Mouse (Mus musculus) spleen, postnatal 36 days (tissue): Measurements from ENCODE around the gene Srr.

ENCODE experiments used
- DNase-seq, 2 experiments: peaks; one replicate each; pipeline ENCODE4 v3.0.0; 2022; ENCODE audit warnings: low spot score in 2 of 2, mixed read lengths in 1 of 2

The Srr gene

DNA sequence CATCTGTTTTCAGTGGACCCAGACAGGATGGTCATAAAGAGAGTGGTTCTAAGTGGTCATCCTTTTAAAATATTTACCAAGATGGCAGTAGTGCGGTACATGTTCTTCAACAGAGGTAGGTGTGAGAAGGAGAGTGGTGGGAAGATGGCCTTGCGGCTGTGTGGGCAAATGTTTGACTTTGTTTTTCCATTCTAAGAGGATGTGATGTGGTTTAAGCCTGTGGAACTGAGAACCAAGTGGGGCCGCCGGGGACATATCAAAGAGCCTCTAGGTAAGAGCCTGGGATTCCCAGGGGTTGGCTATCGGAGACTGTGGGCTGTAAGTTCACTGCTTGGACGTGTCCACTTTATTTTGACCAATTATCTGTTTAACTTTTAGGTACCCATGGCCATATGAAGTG lies 17.9 kb downstream of the Srr start:
- DNase-seq = no peak

DNA sequence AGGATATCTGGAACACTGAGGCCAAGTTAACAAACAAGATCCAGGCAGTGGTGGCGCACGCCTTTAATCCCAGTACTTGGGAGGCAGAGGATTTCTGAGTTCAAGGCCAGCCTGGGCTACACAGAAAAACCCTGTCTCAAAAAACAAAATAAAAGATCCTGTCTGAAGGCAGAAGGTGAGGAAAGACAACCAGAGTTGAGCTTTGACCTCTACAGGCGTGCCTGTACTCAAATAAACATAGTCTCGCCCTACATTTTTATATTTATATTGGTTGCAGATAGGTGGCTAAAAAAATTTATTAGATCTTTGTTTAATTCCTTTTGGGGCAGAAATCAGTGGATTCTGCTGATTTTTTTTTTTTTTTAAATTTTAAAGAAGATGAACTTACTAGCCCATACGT lies 23.3 kb downstream of the Srr start:
- no peak for DNase-seq

DNA sequence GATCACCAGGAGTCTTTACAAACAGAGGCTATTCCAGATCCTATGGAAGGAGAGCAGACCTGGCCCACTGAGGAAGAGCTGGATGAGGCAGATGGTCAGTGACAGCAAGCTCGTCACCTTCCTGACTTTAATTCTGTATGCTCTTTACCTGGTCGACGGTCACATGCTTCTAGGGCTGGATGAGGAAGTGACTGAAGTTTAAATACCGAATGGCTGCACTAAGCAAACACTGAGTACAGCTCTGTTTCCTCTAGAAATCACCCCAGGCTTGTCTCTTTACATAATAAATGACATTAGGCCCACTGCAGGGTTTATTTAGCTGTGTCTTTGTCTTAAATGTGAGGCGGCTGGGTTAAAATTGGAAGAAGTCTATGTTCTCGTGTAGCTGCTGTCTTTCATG lies 24.2 kb downstream of the Srr start:
- DNase-seq = no peak

DNA sequence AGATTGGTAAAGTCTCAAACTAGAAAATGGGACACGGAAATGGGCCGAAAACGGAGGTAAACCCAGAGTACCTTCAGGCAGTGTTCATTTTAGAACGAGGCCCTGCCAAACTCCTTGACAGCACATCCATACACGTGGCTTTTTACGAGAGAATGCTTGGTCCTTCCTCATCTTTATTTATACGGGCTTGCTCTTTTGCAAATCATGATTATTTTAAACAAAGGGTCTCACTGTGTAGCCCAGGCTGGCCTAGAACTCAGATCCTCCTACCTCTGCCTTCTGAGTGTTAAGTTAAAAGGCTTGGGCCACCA lies 27.3 kb downstream of the Srr start:
- DNase-seq = no peak

DNA sequence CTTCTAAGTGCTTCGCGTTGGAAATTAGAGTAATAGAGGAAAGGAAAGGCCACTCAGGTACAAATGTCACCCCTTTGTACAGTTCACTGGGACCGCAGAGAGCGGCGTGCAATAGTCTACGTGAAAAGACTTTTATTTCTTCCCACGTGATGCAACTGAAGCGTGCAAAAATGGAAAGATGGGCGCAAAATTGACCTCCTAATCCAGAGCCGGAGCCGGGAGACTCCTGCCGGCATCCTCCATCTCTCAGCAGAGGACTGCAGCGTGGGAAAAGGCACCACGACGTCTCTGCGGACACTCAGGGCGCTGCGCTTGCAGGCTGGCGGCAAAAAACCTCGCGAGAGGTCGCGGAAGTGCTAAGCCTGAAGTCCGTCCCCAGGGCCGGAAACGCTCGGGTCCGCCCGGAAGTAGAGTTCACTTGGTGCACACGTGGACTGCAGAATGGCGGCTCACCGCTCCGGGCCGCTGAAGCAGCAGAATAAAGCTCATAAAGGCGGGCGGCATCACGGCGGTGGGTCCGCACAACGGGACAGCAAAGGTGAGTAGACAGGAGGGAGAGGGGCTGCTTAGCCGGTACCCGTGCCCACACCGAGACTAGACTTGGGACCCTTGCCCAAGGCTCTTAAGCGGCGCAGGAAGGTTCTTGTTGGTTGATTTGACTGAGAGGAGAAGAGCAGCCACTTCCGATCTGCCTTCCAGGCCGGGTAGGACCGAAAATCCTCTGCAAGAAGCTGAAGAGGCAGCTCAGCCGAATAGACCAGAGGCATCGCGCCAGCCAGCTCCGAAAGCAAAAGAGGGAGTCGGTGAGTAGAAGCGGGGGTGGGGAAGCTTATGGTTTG lies 27.9 kb downstream of the Srr start, which contains the start of gene Tsr1:
Tsr1 (plus strand) TSS at position 394 of the 839 bp plus-strand sequence.
- peak; percentile 91 to 92 for DNase-seq

- peak; percentile 50 to 52 for DNase-seq
Measured at GRCm38 (mm10) chr11:74896901-74897677, 28.7 kb downstream of the Srr start, which contains the start of gene Sgsm2. TSS of gene Sgsm2 (minus strand) at chr11:74897060.

DNA sequence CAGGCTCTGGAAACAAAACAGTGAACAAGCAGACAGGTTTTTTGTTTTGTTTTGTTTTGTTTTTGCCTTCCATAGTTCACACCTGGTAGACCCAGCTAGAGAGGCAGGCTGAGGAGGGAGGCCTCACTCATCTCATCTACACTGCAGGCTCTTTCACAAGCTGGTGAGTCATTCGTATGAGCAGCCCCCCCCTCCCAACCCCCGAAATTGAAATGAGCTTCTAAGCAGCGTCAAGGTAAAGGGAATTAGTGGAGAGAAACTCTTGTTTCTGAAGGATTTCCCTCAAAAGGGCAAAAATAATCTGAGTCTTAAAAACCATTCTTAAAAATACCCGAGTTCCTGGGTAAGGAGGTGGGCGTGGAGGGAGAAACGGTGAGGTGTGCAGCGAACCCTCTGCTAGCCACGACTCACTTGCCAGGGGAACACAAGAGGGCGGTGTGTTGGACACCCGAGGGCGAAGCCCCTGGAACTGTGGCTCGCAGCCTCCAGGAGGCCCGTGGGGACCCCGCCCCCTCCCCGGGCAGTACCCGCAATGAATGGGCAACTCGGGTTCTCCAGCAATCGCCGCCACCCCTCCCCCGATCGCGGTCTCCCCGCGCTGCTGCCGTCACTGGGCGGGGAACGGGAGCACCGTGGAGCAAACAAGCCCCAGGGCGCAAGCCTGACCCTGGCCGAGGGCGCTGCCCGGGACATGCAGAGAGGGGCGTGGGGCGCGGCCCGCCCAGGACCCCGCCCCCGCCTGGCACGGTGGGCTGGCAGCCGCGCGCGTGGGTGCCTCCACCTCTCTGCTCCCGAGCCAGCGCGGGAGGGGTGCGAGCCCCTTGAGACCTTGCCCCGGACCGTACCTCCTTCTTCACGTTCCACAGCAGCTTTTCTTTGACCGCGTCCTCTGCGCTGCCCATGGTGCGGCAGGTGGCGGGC lies 29.5 kb downstream of the Srr start:
- DNase-seq = peak; percentile 43 to 55

DNA sequence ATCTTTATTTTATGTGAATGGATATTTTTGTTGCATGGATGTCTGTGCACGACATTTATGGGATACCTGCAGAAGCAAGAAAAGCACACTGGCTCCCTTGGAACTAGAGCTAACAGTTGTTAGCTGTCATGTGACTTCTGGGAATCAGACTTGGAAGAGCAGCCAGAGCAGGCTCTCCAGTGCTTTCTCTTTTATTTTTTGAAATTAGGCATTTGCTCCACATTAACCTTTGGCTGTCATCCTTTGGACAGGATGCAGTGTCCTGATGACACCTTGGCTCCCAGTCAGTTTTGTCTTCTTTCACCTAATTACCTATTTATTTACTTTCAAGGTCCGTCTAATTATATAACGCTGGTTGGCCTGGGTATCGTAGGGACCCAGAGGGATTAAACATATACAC lies 31.1 kb downstream of the Srr start:
- DNase-seq = no peak

DNA sequence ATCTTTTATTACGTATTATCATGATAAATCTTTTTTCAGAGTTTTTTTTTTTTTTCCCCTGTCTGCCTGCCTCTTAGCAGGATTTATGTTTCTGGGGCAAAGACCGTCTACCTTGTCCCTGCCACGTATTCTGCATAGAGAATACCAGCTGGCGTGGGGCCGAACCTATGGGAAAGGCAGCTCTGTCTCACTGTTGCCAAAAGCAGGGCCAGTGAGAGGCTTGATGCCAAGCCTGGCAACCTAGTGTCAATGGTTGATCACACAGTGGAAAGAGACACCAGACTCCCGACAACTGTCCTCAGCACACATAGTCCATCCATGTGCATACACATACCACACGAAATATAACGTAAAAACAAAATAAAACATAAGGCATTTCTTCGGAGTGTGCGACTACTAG lies 42.6 kb downstream of the Srr start:
- no peak for DNase-seq

GRCm38 (mm10) chr11:74881979-74882378 lies 43.8 kb downstream of the Srr start:
- DNase-seq = no peak

DNA sequence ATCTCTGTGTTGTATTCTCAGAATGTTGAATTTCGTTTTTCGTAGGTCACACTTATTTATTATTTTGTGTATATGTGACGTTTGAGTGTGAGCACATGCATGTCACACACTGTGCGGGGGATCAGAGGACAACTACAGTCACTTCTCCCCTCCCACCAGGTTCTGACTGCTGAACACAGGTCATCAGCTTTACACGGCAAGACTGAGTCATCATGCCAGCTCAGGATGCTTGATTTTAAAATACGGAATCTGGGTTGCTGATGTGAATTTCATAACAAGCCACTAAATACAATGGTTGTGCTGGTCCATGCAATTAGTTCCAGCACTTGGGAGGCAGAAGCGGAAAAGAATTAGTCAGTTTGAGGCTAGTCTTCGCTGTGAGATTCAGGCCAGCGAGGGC lies 44.7 kb downstream of the Srr start:
- DNase-seq = no peak

GRCm38 (mm10) chr11:74876801-74877200 lies 48.9 kb downstream of the Srr start:
- DNase-seq = no peak

- DNase-seq = no peak
Measured at GRCm38 (mm10) chr11:74874630-74875029, 51.1 kb downstream of the Srr start.

DNA sequence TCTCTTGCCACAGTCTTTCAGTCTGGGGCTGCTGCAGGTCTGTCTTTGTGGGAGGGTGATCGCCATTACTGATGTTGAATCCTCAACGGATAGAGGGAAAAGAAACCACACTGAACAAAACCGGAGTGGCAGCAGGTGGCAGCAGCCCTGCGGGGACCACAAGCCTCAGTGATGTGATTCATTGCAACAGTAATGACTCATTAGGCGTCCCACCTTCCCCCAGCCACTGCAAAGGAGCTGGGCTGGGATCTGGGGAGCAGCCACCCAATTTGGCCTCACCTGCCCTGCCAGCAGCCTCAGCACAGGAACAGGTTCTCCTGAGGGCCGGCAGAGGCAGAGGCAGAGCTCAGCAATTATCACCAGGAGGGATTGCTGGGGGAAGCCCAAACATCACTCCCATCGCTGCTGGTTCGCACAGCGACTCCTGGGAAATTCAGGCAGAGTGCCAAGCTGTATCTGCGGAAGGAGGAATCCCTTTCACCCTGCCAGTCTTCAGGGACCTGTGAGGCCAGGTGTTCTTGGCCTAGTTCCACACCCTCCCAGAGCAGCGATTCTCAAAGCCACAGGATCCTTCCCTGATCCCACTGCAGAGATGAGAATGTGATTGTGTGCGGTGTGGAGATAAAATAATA lies 54.6 kb downstream of the Srr start:
- DNase-seq = no peak

GRCm38 (mm10) chr11:74870544-74870943 lies 55.2 kb downstream of the Srr start:
- no peak for DNase-seq

GRCm38 (mm10) chr11:74869603-74870002 lies 56.1 kb downstream of the Srr start:
- no peak for DNase-seq

GRCm38 (mm10) chr11:74868046-74868760 lies 57.5 kb downstream of the Srr start:
- DNase-seq = no peak

GRCm38 (mm10) chr11:74867181-74867580 lies 58.6 kb downstream of the Srr start:
- no peak for DNase-seq

- DNase-seq = no peak
Measured at GRCm38 (mm10) chr11:74866640-74867039, 59.1 kb downstream of the Srr start.

- no peak for DNase-seq
Measured at GRCm38 (mm10) chr11:74865252-74865651, 60.5 kb downstream of the Srr start.

GRCm38 (mm10) chr11:74864421-74864820 lies 61.3 kb downstream of the Srr start:
- DNase-seq = no peak
